Mouse (Mus musculus): Measurements from ENCODE around the gene Zfp946. TPM values are rescaled to one million over a fixed set of nuclear protein-coding genes. Genes with fewer than 3 reads are reported as not detected.

Gene Zfp946
- 16.0 and 20.3 TPM in 2 replicates for polyA plus RNA-seq (2011; ENCODE audit: insufficient read depth, insufficient read length, low read depth, missing spikeins)

GRCm38 (mm10) chr17:22423952-22424617 lies at the start of gene Zfp946:
Gene Zfp946, plus strand, starts transcription at chr17:22424222.
- no peaks in the 10 kb centered on the region for H3K9me3 ChIP-seq (replicated peaks; ENCODE audit: control insufficient read depth, insufficient read depth, low read length, poor library complexity, severe bottlenecking)
- H3K36me3 ChIP-seq (ENCODE audit: control insufficient read depth, insufficient read depth, low read length, poor library complexity, severe bottlenecking), result no peaks in the 10 kb centered on the region
- TF ChIP-seq EP300 (IDR thresholded peaks at IDR 0.05; ENCODE audit: insufficient read depth, low read depth, low read length), result no peak
- no peak for TF ChIP-seq CTCF (IDR thresholded peaks at IDR 0.05; ENCODE audit: low read depth, low read length)
- TF ChIP-seq POLR2A (IDR thresholded peaks at IDR 0.05; ENCODE audit: insufficient read depth, low read length), result peak; percentile 46
- peak within 1 kb of the TSS; percentile 91 for H3K9ac ChIP-seq (ENCODE audit: low read depth, poor library complexity, severe bottlenecking)
- no peaks in the 10 kb centered on the region for H3K27me3 ChIP-seq (ENCODE audit: control insufficient read depth, insufficient read depth, low read length, poor library complexity, severe bottlenecking)
- peak within 1 kb of the TSS; percentile 92 for H3K27ac ChIP-seq (ENCODE audit: insufficient read depth, low read length)
- H3K4me1 ChIP-seq (ENCODE audit: control insufficient read depth, insufficient read depth, low read length), result peaks cover 5% of the 10 kb centered on the region
- H3K4me3 ChIP-seq (ENCODE audit: low read depth, low read length), result peak within 1 kb of the TSS; percentile 92

GRCm38 (mm10) chr17:22410756-22411155 lies 13.3 kb upstream of the Zfp946 start:
- H3K9ac ChIP-seq (ENCODE audit: low read depth, poor library complexity, severe bottlenecking), result no peak overlapping the region
- H3K27ac ChIP-seq (ENCODE audit: insufficient read depth, low read length), result no peak overlapping the region
- no peaks in the 10 kb centered on the region for H3K36me3 ChIP-seq (ENCODE audit: control insufficient read depth, insufficient read depth, low read length, poor library complexity, severe bottlenecking)
- 0 out of 2 replicates have a peak, but pooled peaks cover 3% of the 10 kb centered on the region for H3K9me3 ChIP-seq (replicated peaks; ENCODE audit: control insufficient read depth, insufficient read depth, low read length, poor library complexity, severe bottlenecking)
- H3K4me1 ChIP-seq (ENCODE audit: control insufficient read depth, insufficient read depth, low read length), result no peaks in the 10 kb centered on the region
- no peak overlapping the region for H3K4me3 ChIP-seq (ENCODE audit: low read depth, low read length)
- H3K27me3 ChIP-seq (ENCODE audit: control insufficient read depth, insufficient read depth, low read length, poor library complexity, severe bottlenecking), result no peaks in the 10 kb centered on the region
- TF ChIP-seq POLR2A (IDR thresholded peaks at IDR 0.05; ENCODE audit: insufficient read depth, low read length) (no peak), EP300 (IDR thresholded peaks at IDR 0.05; ENCODE audit: insufficient read depth, low read depth, low read length) (no peak), CTCF (IDR thresholded peaks at IDR 0.05; ENCODE audit: low read depth, low read length) (no peak)

GRCm38 (mm10) chr17:22417510-22417909 lies 6.5 kb upstream of the Zfp946 start:
- TF ChIP-seq POLR2A (IDR thresholded peaks at IDR 0.05; ENCODE audit: insufficient read depth, low read length) (no peak), CTCF (IDR thresholded peaks at IDR 0.05; ENCODE audit: low read depth, low read length) (no peak), EP300 (IDR thresholded peaks at IDR 0.05; ENCODE audit: insufficient read depth, low read depth, low read length) (no peak)
- no peak overlapping the region for H3K27ac ChIP-seq (ENCODE audit: insufficient read depth, low read length)
- H3K27me3 ChIP-seq (ENCODE audit: control insufficient read depth, insufficient read depth, low read length, poor library complexity, severe bottlenecking), result no peaks in the 10 kb centered on the region
- H3K36me3 ChIP-seq (ENCODE audit: control insufficient read depth, insufficient read depth, low read length, poor library complexity, severe bottlenecking), result no peaks in the 10 kb centered on the region
- H3K4me1 ChIP-seq (ENCODE audit: control insufficient read depth, insufficient read depth, low read length), result no peaks in the 10 kb centered on the region
- H3K9me3 ChIP-seq (replicated peaks; ENCODE audit: control insufficient read depth, insufficient read depth, low read length, poor library complexity, severe bottlenecking), result no peaks in the 10 kb centered on the region
- H3K4me3 ChIP-seq (ENCODE audit: low read depth, low read length), result no peak overlapping the region
- no peak overlapping the region for H3K9ac ChIP-seq (ENCODE audit: low read depth, poor library complexity, severe bottlenecking)

GRCm38 (mm10) chr17:22424636-22425354 lies 773 bp downstream of the Zfp946 start:
- Histone ChIP-seq H3K27ac (ENCODE audit: insufficient read depth, low read length) (no peak overlapping the region), H3K36me3 (ENCODE audit: control insufficient read depth, insufficient read depth, low read length, poor library complexity, severe bottlenecking) (no peaks in the 10 kb centered on the region), H3K9me3 (replicated peaks; ENCODE audit: control insufficient read depth, insufficient read depth, low read length, poor library complexity, severe bottlenecking) (no peaks in the 10 kb centered on the region), H3K4me1 (ENCODE audit: control insufficient read depth, insufficient read depth, low read length) (peaks cover 5% of the 10 kb centered on the region), H3K9ac (ENCODE audit: low read depth, poor library complexity, severe bottlenecking) (peak overlapping the region; percentile 91), H3K4me3 (ENCODE audit: low read depth, low read length) (peak overlapping the region; percentile 59), H3K27me3 (ENCODE audit: control insufficient read depth, insufficient read depth, low read length, poor library complexity, severe bottlenecking) (no peaks in the 10 kb centered on the region)
- TF ChIP-seq EP300 (IDR thresholded peaks at IDR 0.05; ENCODE audit: insufficient read depth, low read depth, low read length), result no peak
- TF ChIP-seq POLR2A (IDR thresholded peaks at IDR 0.05; ENCODE audit: insufficient read depth, low read length), result no peak
- TF ChIP-seq CTCF (IDR thresholded peaks at IDR 0.05; ENCODE audit: low read depth, low read length), result no peak

- Histone ChIP-seq H3K9ac (ENCODE audit: low read depth, poor library complexity, severe bottlenecking) (no peak overlapping the region), H3K9me3 (replicated peaks; ENCODE audit: control insufficient read depth, insufficient read depth, low read length, poor library complexity, severe bottlenecking) (peaks cover 4% of the 10 kb centered on the region; the same call in 1 of the 2 replicates), H3K27ac (ENCODE audit: insufficient read depth, low read length) (no peak overlapping the region), H3K4me1 (ENCODE audit: control insufficient read depth, insufficient read depth, low read length) (no peaks in the 10 kb centered on the region), H3K36me3 (ENCODE audit: control insufficient read depth, insufficient read depth, low read length, poor library complexity, severe bottlenecking) (no peaks in the 10 kb centered on the region), H3K27me3 (ENCODE audit: control insufficient read depth, insufficient read depth, low read length, poor library complexity, severe bottlenecking) (no peaks in the 10 kb centered on the region), H3K4me3 (ENCODE audit: low read depth, low read length) (no peak overlapping the region)
- TF ChIP-seq EP300 (IDR thresholded peaks at IDR 0.05; ENCODE audit: insufficient read depth, low read depth, low read length) (no peak), CTCF (IDR thresholded peaks at IDR 0.05; ENCODE audit: low read depth, low read length) (no peak), POLR2A (IDR thresholded peaks at IDR 0.05; ENCODE audit: insufficient read depth, low read length) (no peak)
Measured at GRCm38 (mm10) chr17:22447684-22448083, 23.7 kb downstream of the Zfp946 start.

- peaks cover 6% of the 10 kb centered on the region; the same call in 1 of the 2 replicates for H3K9me3 ChIP-seq (replicated peaks; ENCODE audit: control insufficient read depth, insufficient read depth, low read length, poor library complexity, severe bottlenecking)
- no peak overlapping the region for H3K4me3 ChIP-seq (ENCODE audit: low read depth, low read length)
- H3K9ac ChIP-seq (ENCODE audit: low read depth, poor library complexity, severe bottlenecking), result no peak overlapping the region
- TF ChIP-seq POLR2A (IDR thresholded peaks at IDR 0.05; ENCODE audit: insufficient read depth, low read length), result no peak
- no peak for TF ChIP-seq EP300 (IDR thresholded peaks at IDR 0.05; ENCODE audit: insufficient read depth, low read depth, low read length)
- no peak for TF ChIP-seq CTCF (IDR thresholded peaks at IDR 0.05; ENCODE audit: low read depth, low read length)
- H3K27ac ChIP-seq (ENCODE audit: insufficient read depth, low read length), result no peak overlapping the region
- H3K36me3 ChIP-seq (ENCODE audit: control insufficient read depth, insufficient read depth, low read length, poor library complexity, severe bottlenecking), result no peaks in the 10 kb centered on the region
- no peaks in the 10 kb centered on the region for H3K4me1 ChIP-seq (ENCODE audit: control insufficient read depth, insufficient read depth, low read length)
- H3K27me3 ChIP-seq (ENCODE audit: control insufficient read depth, insufficient read depth, low read length, poor library complexity, severe bottlenecking), result no peaks in the 10 kb centered on the region
Measured at GRCm38 (mm10) chr17:22497120-22497519, 73.1 kb downstream of the Zfp946 start.

Other genes starting within 250 kb of the Zfp946 start
- 1.5 and 2.2 TPM in 2 replicates for gene Zfp994, start 198.6 kb upstream of the Zfp946 start, polyA plus RNA-seq (2011; ENCODE audit: insufficient read depth, insufficient read length, low read depth, missing spikeins)
- 18.9 and 24.6 TPM in 2 replicates for gene CT030661.1, start 109.4 kb upstream of the Zfp946 start, polyA plus RNA-seq (2011; ENCODE audit: insufficient read depth, insufficient read length, low read depth, missing spikeins)
- gene Zfp944, start 62.8 kb upstream of the Zfp946 start, polyA plus RNA-seq (2011; ENCODE audit: insufficient read depth, insufficient read length, low read depth, missing spikeins), result 11.0 and 14.3 TPM in 2 replicates
- gene Zfp758, start 62.8 kb upstream of the Zfp946 start, polyA plus RNA-seq (2011; ENCODE audit: insufficient read depth, insufficient read length, low read depth, missing spikeins), result 6.5 and 8.0 TPM in 2 replicates
- not detected in 2 replicates for gene Vmn2r111, start 149.3 kb downstream of the Zfp946 start, polyA plus RNA-seq (2011; ENCODE audit: insufficient read depth, insufficient read length, low read depth, missing spikeins)
- not detected in 2 replicates for gene Vmn2r112, start 176.7 kb downstream of the Zfp946 start, polyA plus RNA-seq (2011; ENCODE audit: insufficient read depth, insufficient read length, low read depth, missing spikeins)